Mouse (Mus musculus): ENCODE data around the gene Sirt1. TPM values are rescaled to one million over a fixed set of nuclear protein-coding genes. Genes with fewer than 3 reads are reported as not detected.
A peak's percentile ranks its signal among the peaks of the same experiment; 100 is the strongest.
"Not testable (repeated sequence)": the region's sequence is repeated elsewhere in the genome, so short reads cannot be mapped to it uniquely, and the experiment has no call there.

Gene Sirt1
- polyA plus RNA-seq, 1 experiment from 2014 or later = 3.4 TPM

GRCm38 (mm10) chr10:63402731-63403504, 21.4 kb upstream of the Sirt1 start:
- no peak overlapping the region for H3K27ac ChIP-seq (ENCODE audit: low read depth, low read length)
- no peak overlapping the region for H3K4me3 ChIP-seq (ENCODE audit: low read length)
- ATAC-seq = no peak
- WGBS = 80% methylated on average over 5 of the region's 5 CpGs
- H3K27me3 ChIP-seq (replicated peaks; ENCODE audit: control insufficient read depth, insufficient read depth, low read length) = no peaks in the 10 kb centered on the region
- H3K9ac ChIP-seq (ENCODE audit: low read depth, low read length) = no peak overlapping the region
- no peaks in the 10 kb centered on the region for H3K36me3 ChIP-seq (ENCODE audit: control insufficient read depth, insufficient read depth, low read length)
- no peak overlapping the region for H3K4me2 ChIP-seq (ENCODE audit: low read length)
- H3K4me1 ChIP-seq (ENCODE audit: control insufficient read depth, insufficient read depth, low read depth, low read length) = no peaks in the 10 kb centered on the region
- no peaks in the 10 kb centered on the region for H3K9me3 ChIP-seq (ENCODE audit: control insufficient read depth, low read length)

DNA sequence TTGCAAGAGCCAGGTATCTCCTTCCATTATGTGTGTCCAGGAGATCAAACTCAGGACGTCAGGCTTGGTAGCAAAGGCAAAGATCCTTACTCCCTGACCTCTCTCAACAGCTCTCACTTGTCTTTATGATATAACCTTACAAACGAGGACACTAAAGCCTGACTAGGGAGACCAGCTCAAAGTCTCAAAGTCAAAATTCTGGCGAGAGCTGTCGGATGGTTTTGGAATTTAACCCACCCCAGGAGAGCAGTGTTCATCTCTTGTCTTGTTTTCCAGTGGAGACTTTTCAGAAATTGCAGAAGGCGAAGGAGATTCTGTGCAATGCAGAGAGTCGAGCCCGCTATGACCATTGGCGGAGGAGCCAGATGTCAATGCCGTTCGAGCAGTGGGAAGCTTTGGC, 15.5 kb upstream of the Sirt1 start:
- no peak overlapping the region for H3K4me2 ChIP-seq (ENCODE audit: low read length)

DNA sequence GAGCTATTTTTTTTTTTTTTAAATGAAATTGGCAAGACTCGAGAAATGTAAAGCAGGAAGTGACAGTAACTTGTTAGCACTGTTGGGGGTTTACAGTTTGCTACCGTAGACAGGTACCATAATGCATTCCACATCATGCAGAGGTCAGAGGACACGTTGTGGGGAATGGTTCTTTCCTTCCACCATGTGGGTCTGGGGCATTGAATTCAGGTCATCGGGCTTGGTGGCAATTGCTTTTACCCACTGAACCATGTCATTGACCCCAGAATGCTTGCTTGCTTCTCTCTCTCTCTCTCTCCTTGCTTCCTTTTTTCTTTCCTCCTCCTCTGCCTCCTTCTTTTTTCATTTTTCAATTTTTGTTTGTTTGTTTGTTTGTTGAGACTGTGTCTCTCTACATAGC, 7.4 kb upstream of the Sirt1 start:
- H3K4me1 ChIP-seq (ENCODE audit: control insufficient read depth, insufficient read depth, low read depth, low read length) = no peaks in the 10 kb centered on the region

More for the DNA sequence above, 15.5 kb upstream of the Sirt1 start:
- no peaks in the 10 kb centered on the region for H3K27me3 ChIP-seq (replicated peaks; ENCODE audit: control insufficient read depth, insufficient read depth, low read length)
- H3K27ac ChIP-seq (ENCODE audit: low read depth, low read length) = no peak overlapping the region
- H3K9ac ChIP-seq (ENCODE audit: low read depth, low read length) = no peak overlapping the region
- no peaks in the 10 kb centered on the region for H3K9me3 ChIP-seq (ENCODE audit: control insufficient read depth, low read length)
- no peaks in the 10 kb centered on the region for H3K4me1 ChIP-seq (ENCODE audit: control insufficient read depth, insufficient read depth, low read depth, low read length)
- no peaks in the 10 kb centered on the region for H3K36me3 ChIP-seq (ENCODE audit: control insufficient read depth, insufficient read depth, low read length)
- WGBS = 89% methylated on average over 10 of the region's 10 CpGs
- no peak overlapping the region for H3K4me3 ChIP-seq (ENCODE audit: low read length)
- ATAC-seq = no peak

DNA sequence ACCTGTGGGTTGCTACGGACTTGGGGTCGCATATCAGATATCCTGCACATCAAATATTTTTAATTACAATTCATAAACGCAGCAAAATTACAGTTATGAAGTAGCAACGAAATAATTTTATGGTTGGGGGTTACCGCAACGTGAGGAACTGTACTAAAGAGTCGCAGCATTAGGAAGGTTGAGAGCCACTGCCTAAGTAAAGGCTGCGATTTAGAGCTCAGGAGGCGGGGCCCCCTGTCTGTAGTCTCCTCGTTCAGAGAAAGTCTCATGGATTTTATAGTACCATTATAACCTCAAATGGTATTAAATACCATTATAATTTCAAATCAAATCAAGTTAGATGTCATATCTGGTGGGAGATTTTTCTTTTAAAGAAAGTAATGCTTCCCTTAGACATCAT, 5.5 kb upstream of the Sirt1 start:
- no peak for ATAC-seq
- H3K27ac ChIP-seq (ENCODE audit: low read depth, low read length) = peak overlapping the region; percentile 82; the same call in 1 of the 2 replicates
- H3K9ac ChIP-seq (ENCODE audit: low read depth, low read length) = peak overlapping the region; percentile 70
- H3K27me3 ChIP-seq (replicated peaks; ENCODE audit: control insufficient read depth, insufficient read depth, low read length) = no peaks in the 10 kb centered on the region
- H3K4me2 ChIP-seq (ENCODE audit: low read length) = peak overlapping the region; percentile 58
- H3K9me3 ChIP-seq (ENCODE audit: control insufficient read depth, low read length) = no peaks in the 10 kb centered on the region
- 4% methylated on average over 10 of the region's 10 CpGs for WGBS
- no peaks in the 10 kb centered on the region for H3K36me3 ChIP-seq (ENCODE audit: control insufficient read depth, insufficient read depth, low read length)
- peaks cover under 1% of the 10 kb centered on the region for H3K4me1 ChIP-seq (ENCODE audit: control insufficient read depth, insufficient read depth, low read depth, low read length)
- peak overlapping the region; percentile 64 for H3K4me3 ChIP-seq (ENCODE audit: low read length)

More for the DNA sequence above, 7.4 kb upstream of the Sirt1 start:
- Histone ChIP-seq H3K4me3 (ENCODE audit: low read length) (no peak overlapping the region), H3K4me2 (ENCODE audit: low read length) (no peak overlapping the region), H3K36me3 (ENCODE audit: control insufficient read depth, insufficient read depth, low read length) (no peaks in the 10 kb centered on the region), H3K9me3 (ENCODE audit: control insufficient read depth, low read length) (no peaks in the 10 kb centered on the region), H3K9ac (ENCODE audit: low read depth, low read length) (no peak overlapping the region), H3K27me3 (replicated peaks; ENCODE audit: control insufficient read depth, insufficient read depth, low read length) (no peaks in the 10 kb centered on the region), H3K27ac (ENCODE audit: low read depth, low read length) (no peak overlapping the region)
- 40% methylated on average over 4 of the region's 4 CpGs for WGBS
- no peak for ATAC-seq

GRCm38 (mm10) chr10:63386444-63386843, 4.9 kb upstream of the Sirt1 start:
- Histone ChIP-seq H3K4me2 (ENCODE audit: low read length) (peak overlapping the region; percentile 58), H3K4me1 (ENCODE audit: control insufficient read depth, insufficient read depth, low read depth, low read length) (peaks cover 6% of the 10 kb centered on the region), H3K9me3 (ENCODE audit: control insufficient read depth, low read length) (no peaks in the 10 kb centered on the region), H3K36me3 (ENCODE audit: control insufficient read depth, insufficient read depth, low read length) (no peaks in the 10 kb centered on the region), H3K27me3 (replicated peaks; ENCODE audit: control insufficient read depth, insufficient read depth, low read length) (no peaks in the 10 kb centered on the region), H3K4me3 (ENCODE audit: low read length) (peak overlapping the region; percentile 64), H3K9ac (ENCODE audit: low read depth, low read length) (peak overlapping the region; percentile 70), H3K27ac (ENCODE audit: low read depth, low read length) (peak overlapping the region; percentile 82)
- whole genome bisulfite sequencing = under 1% methylated on average over 19 of the region's 19 CpGs
- peak; percentile 71 for ATAC-seq

DNA sequence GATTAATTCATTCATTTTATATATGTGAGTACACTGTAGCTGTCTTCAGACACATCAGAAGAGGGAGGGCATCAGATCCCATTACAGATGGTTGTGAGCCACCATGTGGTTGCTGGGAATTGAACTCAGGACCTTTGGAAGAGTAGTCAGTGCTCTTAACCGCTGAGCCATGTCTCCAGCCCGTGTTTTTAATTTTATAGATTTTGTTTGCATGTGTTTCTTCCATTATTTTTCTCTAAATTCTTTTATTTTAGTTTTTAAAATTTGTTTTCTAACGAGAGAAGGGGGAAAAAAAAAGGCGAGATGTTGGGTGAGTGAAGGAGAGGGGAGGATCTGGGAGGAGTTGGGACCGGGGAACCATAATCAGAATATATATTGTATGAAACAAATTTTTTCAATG, 4.4 kb upstream of the Sirt1 start:
- not testable (repeated sequence) for H3K4me1 ChIP-seq (ENCODE audit: control insufficient read depth, insufficient read depth, low read depth, low read length); H3K27me3 ChIP-seq (replicated peaks; ENCODE audit: control insufficient read depth, insufficient read depth, low read length); H3K27ac ChIP-seq (ENCODE audit: low read depth, low read length); H3K36me3 ChIP-seq (ENCODE audit: control insufficient read depth, insufficient read depth, low read length); H3K9ac ChIP-seq (ENCODE audit: low read depth, low read length); ATAC-seq; H3K9me3 ChIP-seq (ENCODE audit: control insufficient read depth, low read length)
- 30% methylated on average over 5 of the region's 5 CpGs for WGBS
- peak overlapping the region; percentile 64 for H3K4me3 ChIP-seq (ENCODE audit: low read length)
- H3K4me2 ChIP-seq (ENCODE audit: low read length) = peak overlapping the region; percentile 58

DNA sequence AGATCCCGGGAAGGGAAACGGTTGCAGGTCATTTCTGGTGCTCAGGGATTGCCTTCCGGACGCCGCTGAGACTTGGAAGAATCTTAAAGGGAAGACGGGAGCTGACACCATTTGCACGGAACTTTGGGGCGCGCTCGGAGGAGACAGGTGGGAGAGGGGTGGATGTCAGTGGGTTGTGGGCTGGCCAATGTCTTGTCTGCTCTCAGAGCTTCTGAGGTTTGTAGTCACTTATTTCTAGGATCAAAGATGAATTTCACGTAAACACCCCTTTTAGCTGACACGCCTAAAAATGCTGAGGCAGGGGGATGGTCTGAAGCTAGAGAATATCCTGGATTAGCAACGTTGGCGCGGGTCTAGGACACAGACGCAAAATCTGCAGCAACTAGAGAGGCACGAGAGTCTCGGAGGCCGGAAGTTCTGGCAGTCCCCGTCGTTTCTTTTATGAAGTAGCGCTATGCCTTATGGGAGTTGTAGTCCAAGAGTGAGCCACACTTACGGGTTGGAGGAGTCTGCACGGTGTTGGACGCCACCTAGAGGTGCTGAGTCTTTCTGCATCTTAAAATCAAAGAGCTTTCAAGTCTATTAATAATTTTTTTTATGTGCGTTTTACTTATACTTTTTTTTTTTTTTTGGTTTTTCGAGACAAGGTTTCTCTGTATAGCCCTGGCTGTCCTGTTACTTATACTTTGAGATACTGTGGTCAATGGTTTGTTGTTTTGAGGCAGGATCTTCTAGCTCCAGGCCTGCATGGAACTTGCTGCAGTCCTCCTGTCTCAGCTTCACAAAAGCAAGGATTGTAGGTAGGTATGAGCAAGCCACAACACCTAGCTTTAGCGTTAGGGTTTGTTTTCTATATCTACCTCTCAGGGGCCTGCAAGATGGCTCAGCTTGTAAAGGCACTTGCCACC, 1.1 kb upstream of the Sirt1 start, which contains the start of gene Dnajc12:
Dnajc12 (plus strand) TSS at position 72 of the 908 bp plus-strand sequence.
- Histone ChIP-seq H3K4me3 (ENCODE audit: low read length) (peak within 1 kb of the TSS; percentile 62), H3K4me2 (ENCODE audit: low read length) (peak within 1 kb of the TSS; percentile 71), H3K4me1 (ENCODE audit: control insufficient read depth, insufficient read depth, low read depth, low read length) (peaks cover 9% of the 10 kb centered on the region), H3K9ac (ENCODE audit: low read depth, low read length) (peak within 1 kb of the TSS; percentile 73), H3K36me3 (ENCODE audit: control insufficient read depth, insufficient read depth, low read length) (no peaks in the 10 kb centered on the region), H3K27ac (ENCODE audit: low read depth, low read length) (peak within 1 kb of the TSS; percentile 74), H3K9me3 (ENCODE audit: control insufficient read depth, low read length) (no peaks in the 10 kb centered on the region), H3K27me3 (replicated peaks; ENCODE audit: control insufficient read depth, insufficient read depth, low read length) (no peaks in the 10 kb centered on the region; the same call in 1 of the 2 replicates)
- peak; percentile 95 for ATAC-seq
- 0% methylated on average over 28 of the region's 28 CpGs for WGBS

GRCm38 (mm10) chr10:63378948-63379680, 2.4 kb downstream of the Sirt1 start:
- no peak overlapping the region for H3K4me3 ChIP-seq (ENCODE audit: low read length)
- 68% methylated on average over 6 of the region's 6 CpGs for WGBS
- H3K27ac ChIP-seq (ENCODE audit: low read depth, low read length) = no peak overlapping the region
- no peak overlapping the region for H3K9ac ChIP-seq (ENCODE audit: low read depth, low read length)
- H3K36me3 ChIP-seq (ENCODE audit: control insufficient read depth, insufficient read depth, low read length) = no peaks in the 10 kb centered on the region
- no peak for ATAC-seq
- H3K4me2 ChIP-seq (ENCODE audit: low read length) = no peak overlapping the region
- H3K4me1 ChIP-seq (ENCODE audit: control insufficient read depth, insufficient read depth, low read depth, low read length) = peaks cover 9% of the 10 kb centered on the region
- H3K27me3 ChIP-seq (replicated peaks; ENCODE audit: control insufficient read depth, insufficient read depth, low read length) = no peaks in the 10 kb centered on the region; the same call in 1 of the 2 replicates
- H3K9me3 ChIP-seq (ENCODE audit: control insufficient read depth, low read length) = no peaks in the 10 kb centered on the region
